Mouse (Mus musculus): Measurements from ENCODE around the gene 2210408I21Rik.
"Not testable (repeated sequence)": the region's sequence is repeated elsewhere in the genome, so short reads cannot be mapped to it uniquely, and the experiment has no call there.

The 2210408I21Rik gene

DNA sequence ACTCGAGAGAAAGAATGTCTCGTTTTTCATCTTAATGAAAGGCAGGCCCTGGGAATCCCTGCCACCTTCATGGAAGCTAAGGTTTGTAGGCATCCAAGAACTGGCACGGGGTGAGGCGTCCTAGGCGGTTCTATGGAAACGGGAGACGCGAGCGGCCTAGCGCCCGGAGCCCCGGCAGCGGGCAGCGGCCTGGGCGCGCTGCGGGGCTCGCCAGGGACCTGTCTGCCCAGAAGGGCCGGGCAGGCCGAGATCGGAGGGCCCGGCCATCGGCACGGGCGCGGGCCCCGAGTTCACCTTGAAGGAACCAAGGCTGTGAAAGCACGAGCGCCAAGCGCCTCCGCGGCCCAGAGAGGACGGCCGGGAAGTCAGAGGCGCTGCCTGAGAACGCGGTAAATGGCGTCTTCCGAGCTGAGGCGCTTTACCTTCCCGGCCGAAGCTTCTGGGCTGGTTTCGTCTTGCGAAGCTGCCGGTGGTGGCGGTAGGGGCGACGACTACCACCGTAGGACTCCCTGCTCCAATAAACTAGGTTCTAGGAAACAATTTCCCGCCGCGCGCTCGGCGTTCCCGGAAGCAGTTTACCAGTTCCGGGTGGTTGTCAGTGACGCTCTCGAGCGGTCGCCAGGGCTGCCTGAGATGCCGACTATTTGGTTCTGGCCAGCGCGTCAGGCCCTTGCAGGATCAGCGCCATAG, at the start of gene 2210408I21Rik, which contains the start of gene Slf1:
Gene 2210408I21Rik, plus strand, starts transcription at position 610 of the 690 bp plus-strand sequence.
Gene Slf1, minus strand, starts transcription at position 543 of the 690 bp plus-strand sequence.
- peak; percentile 91 for DNase-seq (ENCODE audit: low read depth, low spot score)

DNA sequence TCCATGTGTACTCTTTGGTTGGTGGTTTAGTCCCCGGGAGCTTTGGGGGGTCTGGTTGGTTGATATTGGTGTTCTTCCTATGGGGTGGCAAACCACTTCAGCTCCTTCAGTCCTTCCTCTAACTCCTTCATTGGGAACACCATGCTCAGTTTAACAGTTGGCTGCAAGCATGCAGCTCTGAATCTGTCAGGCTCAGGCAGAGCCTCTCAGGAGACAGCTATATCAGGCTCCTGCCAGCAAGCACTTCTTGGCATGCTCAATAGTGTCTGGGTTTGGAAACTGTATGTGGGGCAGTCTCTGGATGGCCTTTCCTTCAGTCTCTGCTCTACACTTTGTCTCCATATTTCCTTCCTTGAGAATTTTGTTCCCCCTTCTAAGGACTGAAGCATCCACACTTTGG, 42.5 kb upstream of the 2210408I21Rik start:
- not testable (repeated sequence) for DNase-seq (ENCODE audit: low read depth, low spot score)

DNA sequence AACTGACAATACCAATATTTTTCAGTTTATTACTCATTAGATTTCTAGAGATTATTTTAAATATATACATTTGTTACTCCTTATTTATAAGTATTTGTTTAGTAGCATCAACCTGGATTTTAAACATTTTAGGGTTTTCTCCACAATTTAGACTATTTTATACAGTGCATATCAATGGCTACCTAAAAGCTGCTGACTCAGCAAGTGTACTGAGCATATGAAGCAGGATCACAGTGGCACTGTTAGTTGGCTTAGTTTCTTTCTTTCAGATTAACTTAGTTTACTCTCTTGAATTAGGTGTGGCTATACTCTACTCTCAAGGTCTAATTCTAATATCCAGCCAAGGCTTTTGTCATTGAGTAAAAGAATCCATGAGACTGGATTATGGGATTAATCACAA, 27.6 kb upstream of the 2210408I21Rik start:
- no peak for DNase-seq (ENCODE audit: low read depth, low spot score)

DNA sequence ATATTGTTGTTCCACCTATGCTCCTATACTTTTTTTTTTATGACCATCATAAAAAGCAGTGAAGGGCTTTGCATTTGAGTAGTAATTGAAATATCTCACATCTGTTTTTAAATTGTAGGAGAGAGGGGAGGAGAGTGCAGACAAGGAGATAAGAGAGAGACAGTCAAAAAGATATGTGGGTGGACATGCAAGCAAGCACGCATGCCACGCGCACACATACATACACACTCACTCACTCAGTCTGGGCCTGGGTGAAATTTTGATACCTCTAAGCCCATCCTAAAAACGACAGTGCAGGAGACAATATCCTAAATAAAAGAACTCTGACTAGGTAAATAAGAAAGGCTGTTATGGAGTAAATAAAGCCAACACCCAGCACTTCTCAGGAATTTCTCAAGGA, 16.6 kb upstream of the 2210408I21Rik start:
- DNase-seq (ENCODE audit: low read depth, low spot score): no peak

DNA sequence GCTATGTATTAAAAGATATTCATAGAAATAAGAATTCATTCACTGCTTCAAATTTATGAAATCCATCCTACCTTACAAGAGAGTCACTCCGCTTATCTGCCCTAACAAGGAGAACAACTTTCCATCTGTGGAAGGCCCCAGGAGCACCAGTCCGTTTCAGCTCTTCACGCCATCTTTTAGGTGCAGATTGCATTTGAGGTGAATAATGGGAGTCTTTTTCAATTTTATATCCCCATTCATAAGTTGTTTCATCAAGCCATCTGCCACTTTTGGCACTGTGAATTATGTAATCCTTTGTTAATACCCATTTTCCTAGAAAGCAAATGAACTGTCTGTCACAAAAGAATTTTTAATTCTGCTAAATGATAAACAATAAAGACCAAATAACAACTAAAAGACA, 10.2 kb upstream of the 2210408I21Rik start:
- no peak for DNase-seq (ENCODE audit: low read depth, low spot score)

DNA sequence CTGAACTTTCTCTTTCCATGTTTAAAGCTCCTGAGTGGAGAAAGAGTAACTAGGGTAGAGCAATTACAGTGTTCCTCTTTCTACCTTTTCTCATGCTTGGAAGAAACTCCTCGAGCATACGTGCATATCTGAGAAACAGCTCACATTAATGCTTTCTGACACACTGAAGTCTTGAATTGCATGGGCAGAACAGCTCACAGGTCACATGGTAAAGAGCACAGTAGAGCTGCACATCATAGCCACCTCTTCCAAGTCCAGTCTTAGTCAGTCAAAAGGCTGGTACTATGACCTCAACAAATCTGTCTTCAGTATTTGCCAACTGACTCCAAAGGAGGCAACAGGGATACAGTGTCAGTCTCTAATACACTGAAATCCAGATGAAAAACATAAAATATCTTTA, 7.1 kb upstream of the 2210408I21Rik start:
- DNase-seq (ENCODE audit: low read depth, low spot score): peak; percentile 33

DNA sequence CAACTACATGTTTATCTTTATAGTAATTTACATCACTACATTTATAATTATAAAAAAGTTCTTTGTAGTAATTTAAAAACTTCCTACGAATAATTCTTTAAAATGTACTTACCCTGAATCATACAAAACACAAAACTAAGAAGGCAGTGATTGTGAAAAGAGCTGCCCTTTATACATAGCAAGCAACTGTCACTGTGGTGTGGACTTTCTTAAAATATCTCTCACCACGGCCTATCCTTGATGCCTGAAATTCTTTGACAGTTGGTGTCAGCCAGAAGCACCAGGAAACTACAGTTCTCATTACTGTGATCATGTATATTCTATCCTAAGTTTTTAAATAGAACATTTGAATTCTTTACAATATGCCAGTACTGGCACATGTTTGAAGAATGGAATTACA, 4.2 kb upstream of the 2210408I21Rik start:
- DNase-seq (ENCODE audit: low read depth, low spot score): no peak

DNA sequence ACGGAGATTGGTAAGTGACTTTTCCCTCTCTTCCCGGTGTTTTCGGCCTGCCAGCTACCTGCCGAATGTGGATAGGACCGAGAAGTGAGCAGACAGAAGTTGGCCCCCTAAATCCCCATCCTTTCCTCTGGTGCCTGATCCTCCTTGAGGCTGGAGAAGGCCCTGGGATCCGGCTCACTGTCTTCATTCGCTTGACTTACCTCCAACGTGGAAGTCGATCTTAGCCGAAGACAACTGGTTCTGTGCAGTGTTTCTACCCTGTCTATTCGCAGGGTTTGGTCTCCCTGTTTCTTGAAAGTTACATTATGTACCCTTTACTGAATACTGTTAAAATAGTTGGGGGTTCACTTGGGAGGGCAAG, 261 bp downstream of the 2210408I21Rik start:
- no peak for DNase-seq (ENCODE audit: low read depth, low spot score)

DNA sequence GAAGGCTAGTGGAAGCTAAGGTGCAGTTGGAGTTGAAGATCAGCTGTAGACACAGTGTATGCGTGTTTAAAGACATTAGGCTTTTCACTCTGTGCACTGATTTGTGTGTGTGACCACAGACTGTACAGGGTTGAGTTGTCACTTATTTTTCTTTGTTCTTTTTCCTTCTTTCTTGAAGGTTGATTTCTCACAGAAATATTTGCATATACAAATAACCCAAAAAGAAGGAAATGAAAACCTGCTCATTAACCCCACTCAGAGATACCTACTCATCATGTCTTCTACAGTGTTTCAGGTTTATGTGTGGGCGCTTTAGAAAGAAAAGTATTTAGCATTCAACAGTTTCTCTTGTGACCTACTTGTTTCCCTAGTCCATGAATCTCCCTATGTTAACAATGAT, 5.5 kb downstream of the 2210408I21Rik start:
- DNase-seq (ENCODE audit: low read depth, low spot score): peak; percentile 29

DNA sequence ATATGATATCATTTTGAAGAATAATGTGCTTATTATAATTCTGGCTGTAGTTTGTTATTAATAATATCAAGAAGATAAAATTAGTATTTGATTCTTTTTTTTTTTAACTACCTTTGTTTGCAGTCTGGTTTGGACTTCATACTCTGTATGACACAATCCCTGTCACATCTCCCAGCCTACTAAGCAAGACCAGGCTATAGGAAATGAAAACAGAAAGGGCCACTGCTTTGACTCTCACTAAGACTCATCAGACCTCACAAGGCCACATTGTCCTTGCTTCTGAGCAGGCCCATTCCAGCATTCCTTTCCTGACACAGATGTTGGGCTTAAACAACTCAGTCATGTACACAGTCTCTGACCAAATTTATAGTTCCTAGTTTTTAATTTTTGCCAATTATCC, 42.6 kb downstream of the 2210408I21Rik start:
- no peak for DNase-seq (ENCODE audit: low read depth, low spot score)

DNA sequence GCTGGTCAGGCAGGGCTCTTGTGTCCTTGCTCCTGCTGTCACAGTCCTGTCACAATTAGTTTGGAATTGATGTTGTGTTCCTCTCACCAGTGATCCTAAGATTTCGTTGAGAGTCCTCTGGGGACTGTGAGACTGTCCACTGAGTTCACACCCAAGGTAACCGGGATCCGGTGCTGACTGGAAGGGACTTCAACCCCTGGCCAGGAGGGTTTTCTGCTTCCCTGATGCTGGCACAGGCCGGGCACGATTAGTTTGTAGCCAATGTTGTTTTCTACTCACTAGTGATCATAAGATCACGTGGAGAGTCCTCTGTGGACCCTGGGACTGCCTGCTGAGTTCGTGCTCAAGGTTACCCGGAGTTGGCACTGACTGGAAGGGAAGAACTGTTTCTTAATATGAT, 55.3 kb downstream of the 2210408I21Rik start:
- no peak for DNase-seq (ENCODE audit: low read depth, low spot score)

DNA sequence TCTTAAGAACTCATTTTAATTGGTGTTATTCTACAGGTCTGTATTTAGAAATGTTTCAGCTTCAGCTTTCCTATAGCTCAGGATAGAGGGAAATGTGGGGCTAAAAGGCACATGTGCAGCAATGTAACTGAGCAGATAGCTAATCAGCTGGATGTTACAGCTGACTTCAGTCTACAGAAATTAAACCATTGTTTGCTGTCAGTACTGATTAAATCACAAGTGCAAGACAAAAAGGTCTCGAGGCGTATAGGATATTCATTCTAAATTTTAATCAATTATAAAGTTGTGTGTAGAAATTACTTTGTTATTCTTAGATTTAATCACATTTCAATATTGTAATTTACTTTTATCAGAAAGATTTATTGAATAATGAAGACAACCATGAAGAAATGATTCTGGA, 56.9 kb downstream of the 2210408I21Rik start:
- no peak for DNase-seq (ENCODE audit: low read depth, low spot score)

DNA sequence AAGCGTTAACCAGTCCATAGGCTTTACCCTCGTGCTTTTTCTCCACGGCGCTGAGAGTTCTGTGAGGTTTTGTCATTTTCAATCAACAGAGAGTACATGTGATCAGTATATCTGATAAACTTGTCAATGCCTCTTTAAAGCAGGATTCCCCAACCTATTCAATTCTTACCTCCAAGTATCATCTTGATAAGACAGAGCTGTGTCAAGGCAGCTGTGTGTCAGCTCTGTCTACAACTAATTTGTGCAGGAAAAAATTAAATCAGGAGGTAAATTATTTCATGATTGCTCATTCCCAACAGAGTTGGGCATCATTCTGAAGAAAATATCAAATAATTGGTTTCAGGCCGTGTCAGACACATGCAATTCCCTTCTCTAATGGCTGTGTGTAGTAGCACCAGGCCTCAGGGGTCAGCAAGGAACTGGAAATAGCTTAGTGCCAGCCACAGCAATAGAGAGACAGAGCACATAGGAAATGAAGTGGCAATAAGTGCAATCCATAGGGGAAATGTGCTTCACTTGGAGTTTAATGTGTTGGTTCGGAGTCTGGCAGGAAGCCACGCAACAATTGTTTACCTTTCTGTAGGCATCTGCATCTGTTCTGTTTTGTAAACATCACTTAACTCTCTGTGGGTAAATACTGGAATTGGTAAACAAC, 73.6 kb downstream of the 2210408I21Rik start:
- DNase-seq (ENCODE audit: low read depth, low spot score): no peak

DNA sequence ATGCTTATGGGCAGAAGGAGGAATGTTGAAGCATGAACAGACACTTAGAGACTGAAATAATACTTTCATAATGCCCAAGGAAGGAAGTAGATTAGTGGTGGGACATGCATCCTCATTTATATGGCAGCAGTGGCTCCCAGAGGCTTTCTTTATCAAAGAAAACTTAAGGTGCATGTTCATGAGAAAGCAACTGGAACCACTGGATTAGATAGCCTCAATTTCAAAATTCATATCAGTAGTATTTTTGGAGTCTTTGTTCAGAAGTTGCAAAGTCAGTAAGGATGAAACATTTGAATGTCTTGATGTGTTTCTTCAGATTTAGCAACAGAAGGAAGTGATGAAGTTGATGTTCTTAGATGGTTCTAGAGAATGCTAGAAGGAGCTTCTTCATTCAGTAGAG, 77.9 kb downstream of the 2210408I21Rik start:
- peak; percentile 2 for DNase-seq (ENCODE audit: low read depth, low spot score)

DNA sequence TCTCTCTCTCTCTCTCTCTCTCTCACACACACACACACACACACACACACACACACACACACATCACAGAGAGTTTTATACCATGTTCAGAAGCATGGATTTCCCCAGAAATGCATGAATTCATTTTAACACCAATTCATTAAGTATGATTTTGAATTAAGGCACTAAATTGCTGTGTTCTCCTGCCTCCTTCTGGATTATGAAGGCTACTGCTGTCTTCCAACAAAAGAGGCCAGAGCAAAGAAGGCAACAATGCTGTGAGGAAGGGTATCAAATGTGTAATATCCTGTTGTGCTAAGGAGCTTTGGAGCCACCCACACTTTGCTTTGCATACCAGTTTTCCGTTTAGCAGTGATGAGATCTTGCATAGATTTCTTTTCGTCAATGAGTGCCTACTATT, 80.1 kb downstream of the 2210408I21Rik start:
- DNase-seq (ENCODE audit: low read depth, low spot score): peak; percentile 23

DNA sequence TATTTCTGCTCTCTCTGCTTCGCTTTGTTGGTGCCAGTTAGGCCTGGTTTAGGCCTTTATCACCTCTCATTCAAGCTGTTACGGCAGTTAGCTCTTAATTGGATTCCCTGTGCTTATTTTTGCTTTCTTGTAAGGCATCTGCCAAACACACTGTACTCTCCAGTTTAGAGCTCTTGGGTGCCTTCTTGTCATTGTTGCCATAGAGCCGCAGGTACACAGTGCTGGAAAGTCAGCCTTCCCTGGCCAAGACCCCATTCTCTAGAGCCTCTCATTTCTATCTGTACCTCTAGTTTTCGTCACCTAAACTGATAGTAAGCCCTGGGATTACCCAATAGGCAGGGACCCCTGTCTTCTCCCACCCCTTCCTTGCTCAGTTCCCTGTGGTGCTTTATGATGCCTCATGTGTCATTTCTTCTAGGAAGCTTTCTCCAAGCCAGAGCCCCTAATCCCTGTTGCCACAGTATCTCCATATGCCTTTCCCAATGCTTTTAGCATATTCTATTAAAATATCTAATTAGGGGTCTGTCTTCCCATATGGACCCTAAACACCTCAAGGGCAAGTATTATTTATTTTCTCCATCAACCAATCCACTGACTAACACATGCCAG, 82.4 kb downstream of the 2210408I21Rik start:
- DNase-seq (ENCODE audit: low read depth, low spot score): no peak

DNA sequence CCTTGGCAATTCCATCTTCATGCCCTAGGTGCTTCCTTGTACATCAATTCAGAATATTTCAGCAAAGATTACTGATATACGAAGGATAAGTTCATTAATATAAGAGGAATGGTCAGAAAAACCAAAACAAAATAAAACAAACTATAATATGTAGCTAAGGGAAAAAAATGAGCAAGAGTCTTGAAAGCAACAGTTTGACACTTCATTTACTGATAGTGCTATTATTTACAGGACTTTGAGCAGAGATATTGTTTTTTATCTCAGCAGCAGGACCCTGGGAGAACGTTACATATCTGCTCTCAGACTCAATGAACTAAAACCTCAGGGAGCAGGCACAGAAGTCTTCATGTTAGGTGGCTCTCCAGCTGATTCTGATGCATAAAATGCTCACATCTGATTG, 85.7 kb downstream of the 2210408I21Rik start:
- no peak for DNase-seq (ENCODE audit: low read depth, low spot score)

DNA sequence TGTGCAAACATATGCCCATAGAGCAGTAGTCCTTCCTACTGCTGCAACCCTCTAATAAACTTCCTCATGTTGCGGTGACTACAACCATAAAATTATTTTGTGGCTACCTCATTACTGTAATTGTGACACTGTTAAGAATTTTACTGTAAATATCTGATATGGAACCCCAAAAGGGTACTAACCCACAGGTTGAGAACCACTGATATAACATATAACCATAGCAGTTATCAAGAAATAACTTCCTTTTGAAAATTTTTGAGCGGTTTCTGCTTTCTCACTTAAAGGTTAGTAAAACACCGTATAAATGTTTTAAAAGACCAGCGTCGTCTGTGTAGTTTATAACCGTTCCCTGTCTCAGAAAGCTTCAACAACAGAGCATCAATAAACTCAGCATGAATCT, 121.2 kb downstream of the 2210408I21Rik start:
- DNase-seq (ENCODE audit: low read depth, low spot score): no peak

DNA sequence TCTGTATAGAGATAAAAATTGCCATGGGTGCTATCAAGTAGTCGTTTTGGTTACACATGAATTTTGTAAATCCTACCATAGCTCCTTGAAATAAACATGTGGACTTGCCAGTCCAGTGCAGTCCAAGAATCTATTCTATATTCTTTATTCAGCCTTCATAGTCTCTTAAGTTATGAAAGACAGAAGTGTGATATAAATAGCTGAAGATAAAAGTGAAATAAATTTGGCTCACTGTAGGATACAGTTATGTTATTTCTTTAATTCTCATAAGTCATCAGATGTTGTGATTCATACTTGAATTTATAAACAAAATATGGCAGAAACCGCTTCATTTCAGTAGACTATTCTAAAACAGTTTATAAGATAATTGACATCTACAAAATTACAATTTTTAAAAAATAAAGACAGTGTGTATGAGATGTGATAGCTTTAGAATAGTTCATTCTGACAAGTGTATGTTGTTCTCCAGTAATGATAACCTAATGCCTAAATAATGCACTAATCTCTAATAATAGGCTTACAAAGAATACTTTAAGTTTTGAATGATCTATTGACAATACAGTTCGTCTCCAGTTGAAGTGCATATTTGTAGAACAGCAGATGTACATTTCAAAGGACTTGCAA, 127.5 kb downstream of the 2210408I21Rik start:
- DNase-seq (ENCODE audit: low read depth, low spot score): no peak

DNA sequence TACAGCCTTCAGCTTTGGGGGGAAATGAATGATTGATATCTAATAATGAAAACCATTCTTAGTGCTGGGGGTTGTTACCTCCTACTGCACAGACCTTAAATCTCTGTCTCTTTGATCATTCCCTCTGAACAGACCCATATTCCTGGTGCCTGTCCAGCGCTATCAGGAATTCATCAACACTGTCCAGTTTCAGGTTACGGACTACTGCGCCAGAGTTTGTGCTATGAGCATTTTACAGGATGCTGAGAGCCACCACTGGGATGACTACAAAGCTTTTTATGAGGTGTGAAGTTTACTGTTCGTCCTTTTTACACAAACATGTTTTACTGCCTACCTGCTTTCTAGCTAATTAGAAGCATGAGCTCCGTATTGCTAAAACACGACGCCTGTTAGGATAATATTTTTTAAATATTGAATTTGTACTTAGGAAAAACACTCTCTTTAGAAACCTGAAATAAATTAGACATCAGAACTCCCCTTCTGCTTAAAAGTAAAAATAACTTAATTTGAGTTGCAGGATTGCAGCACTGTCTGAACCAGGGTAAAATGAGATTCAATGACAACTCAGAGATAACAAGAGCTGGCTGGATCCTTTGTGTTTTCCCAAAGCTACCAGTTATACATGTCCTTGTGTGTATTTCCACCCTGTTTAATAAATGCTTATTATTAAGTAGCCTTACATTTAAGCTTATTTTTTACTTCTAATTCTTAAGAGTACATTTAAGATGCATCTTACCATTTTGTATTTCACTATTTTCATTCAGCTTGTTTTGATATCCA, 128.2 kb downstream of the 2210408I21Rik start:
- DNase-seq (ENCODE audit: low read depth, low spot score): no peak

DNA sequence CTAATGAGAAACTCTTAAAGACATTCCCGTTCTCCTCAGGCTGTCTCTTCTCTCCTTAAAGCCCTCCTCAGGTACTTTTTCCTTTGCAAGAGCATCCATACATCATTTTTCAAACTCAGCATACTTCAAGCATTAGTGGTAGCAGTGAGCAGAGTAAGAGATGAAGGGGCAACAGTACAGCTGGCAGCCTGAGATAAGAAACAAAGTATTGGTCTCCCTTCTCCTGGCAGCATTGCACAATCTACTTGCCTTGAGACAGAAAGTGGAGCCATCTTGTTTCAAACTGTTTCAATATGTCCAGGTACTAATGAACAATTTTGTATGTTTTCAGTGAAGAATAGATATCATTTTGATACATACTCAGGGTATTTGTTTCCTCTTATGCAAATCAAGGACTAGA, 129.1 kb downstream of the 2210408I21Rik start:
- DNase-seq (ENCODE audit: low read depth, low spot score): no peak
